Mouse (Mus musculus) embryonic facial prominence, embryonic 10.5 days (tissue): ENCODE data around the gene Gm5965. TPM values are rescaled to one million over a fixed set of nuclear protein-coding genes. Genes with fewer than 3 reads are reported as not detected.

Experiments used
- DNase-seq: peaks from one replicate; pipeline ENCODE4 v3.0.0-alpha.2; 2017; ENCODE audit warnings: low spot score
- H3K27ac ChIP-seq: fragments of 300-500 bp; sonication (generic); replicated peaks from 2 replicates; pipeline ENCODE4 v1.5.1; 2016; ENCODE audit warnings: mild to moderate bottlenecking
- H3K27me3 ChIP-seq: fragments of 300-500 bp; sonication (generic); replicated peaks from 2 replicates; pipeline ENCODE4 v1.6.1; 2016; ENCODE audit warnings: low read depth, mild to moderate bottlenecking; ENCODE audit not compliant: poor library complexity, severe bottlenecking
- H3K36me3 ChIP-seq: fragments of 300-500 bp; sonication (generic); replicated peaks from 2 replicates; pipeline ENCODE4 v1.6.1; 2016; ENCODE audit warnings: mild to moderate bottlenecking, moderate library complexity
- H3K4me1 ChIP-seq: fragments of 300-500 bp; sonication (generic); 2 replicates; pipeline ENCODE4 v1.6.1; 2016
- H3K4me3 ChIP-seq: fragments of 300-500 bp; sonication (generic); 2 replicates; pipeline ENCODE4 v1.5.1; 2016; ENCODE audit warnings: mild to moderate bottlenecking, moderate library complexity
- H3K9me3 ChIP-seq: fragments of 300-500 bp; sonication (generic); 2 replicates; pipeline ENCODE4 v1.6.1; 2016; ENCODE audit warnings: mild to moderate bottlenecking
- WGBS: fragments of 180-500 bp; shearing (Covaris S2); methylation state at CpG from one replicate; pipeline ENCODE4 v1.1.7; 2016; 5-methylcytosine and 5-hydroxymethylcytosine counted together
- polyA plus RNA-seq: library from polyadenylated mRNA; unstranded; fragments of >200 nt; fragmentation: Nextera tagmentation; extraction: Ambion mirVana; gene quantifications from 2 replicates; pipeline ENCODE4 v1.2.1, GENCODE M21; 2016

Gm5965 gene
- polyA plus RNA-seq, 1 experiment from 2014 or later: not detected

DNA sequence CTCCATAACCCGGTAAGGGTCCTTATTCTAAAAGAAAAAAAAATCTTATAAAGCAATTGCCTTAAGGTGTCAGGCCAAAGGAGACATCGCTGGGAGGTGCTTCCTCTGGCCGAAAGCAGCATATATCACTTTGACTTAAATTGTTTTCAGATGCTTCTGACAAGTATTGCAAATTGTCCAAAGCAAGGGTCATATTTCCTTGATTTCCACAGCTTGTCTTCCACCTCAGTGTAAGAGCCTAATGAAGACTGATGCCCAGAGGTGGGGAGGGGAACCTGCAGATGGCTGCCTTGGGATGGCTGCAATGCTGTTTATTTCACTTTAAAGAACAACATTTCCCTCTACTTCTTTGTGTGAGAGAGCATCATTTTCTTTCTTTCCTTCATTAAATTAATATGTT, 49.3 kb downstream of the Gm5965 start:
- Histone ChIP-seq H3K4me3 (no peak overlapping the region), H3K4me1 (peaks cover 16% of the 10 kb centered on the region), H3K9me3 (no peaks in the 10 kb centered on the region), H3K27ac (no peak overlapping the region), H3K36me3 (no peaks in the 10 kb centered on the region), H3K27me3 (no peaks in the 10 kb centered on the region)
- WGBS: 40% methylated on average over 3 of the region's 3 CpGs
- peak; percentile 30 for DNase-seq

Other genes with a start within 250 kb of the Gm5965 start
- 4.2 TPM in 2 replicates for gene Cldn8, start 214.7 kb upstream of the Gm5965 start, polyA plus RNA-seq
- not detected in 2 replicates for gene Krtap24-1, start 165.6 kb upstream of the Gm5965 start, polyA plus RNA-seq
- not detected in 2 replicates for gene 2310079G19Rik, start 150.2 kb upstream of the Gm5965 start, polyA plus RNA-seq
- not detected in 2 replicates for gene Krtap26-1, start 130.1 kb upstream of the Gm5965 start, polyA plus RNA-seq
- not detected in 2 replicates for gene Krtap27-1, start 106.2 kb upstream of the Gm5965 start, polyA plus RNA-seq
- not detected in 2 replicates for gene 2310061N02Rik, start 69.9 kb upstream of the Gm5965 start, polyA plus RNA-seq
- gene Krtap13-1, start 49.0 kb upstream of the Gm5965 start, polyA plus RNA-seq: not detected in 2 replicates
- gene Krtap13, start 26.3 kb upstream of the Gm5965 start, polyA plus RNA-seq: not detected in 2 replicates
- gene 2310034C09Rik, start 19.0 kb upstream of the Gm5965 start, polyA plus RNA-seq: not detected in 2 replicates
- not detected in 2 replicates for gene 2310057N15Rik, start 3.7 kb upstream of the Gm5965 start, polyA plus RNA-seq
- gene Gm20741, start 34.3 kb downstream of the Gm5965 start, polyA plus RNA-seq: not detected in 2 replicates
- not detected in 2 replicates for gene Krtap15, start 42.3 kb downstream of the Gm5965 start, polyA plus RNA-seq
- gene Krtap14, start 48.2 kb downstream of the Gm5965 start, polyA plus RNA-seq: not detected in 2 replicates
- not detected in 2 replicates for gene Krtap19-1, start 91.5 kb downstream of the Gm5965 start, polyA plus RNA-seq
- gene Krtap19-2, start 96.4 kb downstream of the Gm5965 start, polyA plus RNA-seq: not detected in 2 replicates
- not detected in 2 replicates for gene Krtap19-3, start 100.1 kb downstream of the Gm5965 start, polyA plus RNA-seq
- not detected in 2 replicates for gene Krtap19-4, start 107.2 kb downstream of the Gm5965 start, polyA plus RNA-seq
- not detected in 2 replicates for gene Krtap19-5, start 118.6 kb downstream of the Gm5965 start, polyA plus RNA-seq
- gene Krtap19-9b, start 154.4 kb downstream of the Gm5965 start, polyA plus RNA-seq: not detected in 2 replicates
- gene Krtap16-3, start 185.0 kb downstream of the Gm5965 start, polyA plus RNA-seq: not detected in 2 replicates
- gene Krtap22-2, start 232.9 kb downstream of the Gm5965 start, polyA plus RNA-seq: not detected in 2 replicates
- not detected in 2 replicates for gene Gm10229, start 237.4 kb downstream of the Gm5965 start, polyA plus RNA-seq